Mouse (Mus musculus): ENCODE data around the gene Lancl1. TPM values are rescaled to one million over a fixed set of nuclear protein-coding genes. Genes with fewer than 3 reads are reported as not detected.
A peak's percentile ranks its signal among the peaks of the same experiment; 100 is the strongest.

Gene Lancl1
- polyA plus RNA-seq, 1 experiment, result 66.9 TPM

DNA sequence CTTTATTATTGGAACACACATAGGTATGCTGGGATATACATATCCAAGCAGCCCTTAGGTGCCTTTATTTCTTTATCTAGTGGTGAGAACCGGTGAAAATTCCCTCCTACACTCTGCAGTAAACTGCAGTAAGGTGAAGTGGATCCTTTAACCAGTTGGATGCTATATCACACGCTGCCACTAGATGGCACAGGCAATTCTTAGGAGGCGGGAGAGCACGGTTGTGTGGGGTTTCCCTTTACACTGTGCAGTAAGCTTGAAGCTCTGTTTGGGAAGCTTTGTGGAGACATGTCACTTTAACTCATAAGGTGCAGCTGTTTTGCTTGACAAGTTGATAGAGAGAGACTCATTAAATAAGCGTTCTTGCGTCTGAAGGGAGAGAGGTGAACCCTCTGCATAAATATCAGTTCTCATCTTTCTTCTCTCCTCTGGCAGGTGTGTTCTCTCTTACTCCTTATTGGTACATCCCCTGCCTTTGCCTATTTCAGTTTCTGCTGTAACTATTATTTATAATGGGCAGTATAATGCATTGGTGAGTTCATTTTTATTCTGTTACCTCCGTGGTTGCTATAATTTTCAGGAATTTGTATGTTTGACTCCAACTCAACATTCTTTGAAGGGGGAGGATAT, 22.9 kb upstream of the Lancl1 start:
- no peaks in the 10 kb centered on the region for H3K27me3 ChIP-seq (replicated peaks; ENCODE audit: control insufficient read depth, insufficient read depth, low read length)
- no peak overlapping the region for H3K27ac ChIP-seq (ENCODE audit: insufficient read depth, low read depth, low read length)
- DNase-seq, result peak; percentile 53
- no peaks in the 10 kb centered on the region for H3K4me1 ChIP-seq (ENCODE audit: control insufficient read depth, insufficient read depth, low read length)
- H3K4me3 ChIP-seq (ENCODE audit: insufficient read depth, low read depth, low read length), result no peak overlapping the region
- TF ChIP-seq CTCF (conservative IDR thresholded peaks at IDR 0.05; ENCODE audit: insufficient read depth, insufficient read length, low read depth, low read length), result peak; percentile 89
- TF ChIP-seq POLR2A (IDR thresholded peaks at IDR 0.05; ENCODE audit: low read depth, low read length), result no peak
- WGBS, result 3% methylated on average over 7 of the region's 7 CpGs
- no peaks in the 10 kb centered on the region for H3K36me3 ChIP-seq (ENCODE audit: control insufficient read depth, insufficient read depth, low read length)

DNA sequence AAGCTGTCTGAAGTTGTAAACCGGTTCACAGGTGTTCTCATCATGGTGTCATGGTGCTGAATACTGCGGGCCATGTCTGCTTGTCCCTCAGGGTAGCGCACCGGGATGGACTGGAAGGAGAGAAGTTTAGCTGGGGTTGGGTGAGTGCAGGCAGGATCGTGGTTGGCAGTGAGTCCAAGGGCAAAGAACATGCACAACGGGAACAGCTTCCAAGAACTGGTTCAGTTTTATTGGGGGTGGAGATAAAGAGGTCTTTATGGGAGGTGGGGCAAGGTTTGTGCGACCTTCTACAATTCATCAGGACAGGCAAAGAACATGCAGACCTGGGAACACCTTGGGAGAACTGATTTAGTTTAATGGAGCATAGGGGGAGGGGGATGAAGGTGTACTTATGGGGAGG, 17.1 kb upstream of the Lancl1 start:
- Histone ChIP-seq H3K27ac (ENCODE audit: insufficient read depth, low read depth, low read length) (no peak overlapping the region), H3K4me1 (ENCODE audit: control insufficient read depth, insufficient read depth, low read length) (no peaks in the 10 kb centered on the region), H3K4me3 (ENCODE audit: insufficient read depth, low read depth, low read length) (no peak overlapping the region), H3K27me3 (replicated peaks; ENCODE audit: control insufficient read depth, insufficient read depth, low read length) (no peaks in the 10 kb centered on the region), H3K36me3 (ENCODE audit: control insufficient read depth, insufficient read depth, low read length) (no peaks in the 10 kb centered on the region)
- no peak for DNase-seq
- TF ChIP-seq POLR2A (IDR thresholded peaks at IDR 0.05; ENCODE audit: low read depth, low read length) (no peak), CTCF (conservative IDR thresholded peaks at IDR 0.05; ENCODE audit: insufficient read depth, insufficient read length, low read depth, low read length) (no peak)
- WGBS, result 80% methylated on average over 7 of the region's 7 CpGs

DNA sequence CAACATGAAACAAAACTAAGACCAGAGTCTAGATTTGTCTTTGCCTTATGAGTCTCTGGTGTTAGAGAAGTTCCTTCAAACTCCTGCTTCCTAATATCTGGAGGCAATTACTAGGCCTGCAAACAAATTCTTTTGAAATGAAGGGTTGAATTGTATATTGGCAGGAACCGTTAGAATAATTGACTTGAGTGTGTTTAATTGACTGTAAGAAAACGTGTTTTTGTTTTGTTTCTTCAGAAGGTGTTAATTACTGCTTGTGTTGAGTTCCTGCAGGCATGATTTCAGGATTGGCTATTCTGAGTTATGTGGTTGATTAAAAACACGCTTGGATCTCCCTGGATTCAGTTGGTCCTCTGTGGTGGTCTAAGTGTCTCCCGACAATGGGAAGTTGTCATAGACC, 14.0 kb upstream of the Lancl1 start:
- DNase-seq, result no peak
- TF ChIP-seq CTCF (conservative IDR thresholded peaks at IDR 0.05; ENCODE audit: insufficient read depth, insufficient read length, low read depth, low read length) (no peak), POLR2A (IDR thresholded peaks at IDR 0.05; ENCODE audit: low read depth, low read length) (no peak)
- no peaks in the 10 kb centered on the region for H3K27me3 ChIP-seq (replicated peaks; ENCODE audit: control insufficient read depth, insufficient read depth, low read length)
- WGBS, result 49% methylated on average over 4 of the region's 4 CpGs
- no peak overlapping the region for H3K27ac ChIP-seq (ENCODE audit: insufficient read depth, low read depth, low read length)
- no peaks in the 10 kb centered on the region for H3K4me1 ChIP-seq (ENCODE audit: control insufficient read depth, insufficient read depth, low read length)
- no peaks in the 10 kb centered on the region for H3K36me3 ChIP-seq (ENCODE audit: control insufficient read depth, insufficient read depth, low read length)
- H3K4me3 ChIP-seq (ENCODE audit: insufficient read depth, low read depth, low read length), result no peak overlapping the region

DNA sequence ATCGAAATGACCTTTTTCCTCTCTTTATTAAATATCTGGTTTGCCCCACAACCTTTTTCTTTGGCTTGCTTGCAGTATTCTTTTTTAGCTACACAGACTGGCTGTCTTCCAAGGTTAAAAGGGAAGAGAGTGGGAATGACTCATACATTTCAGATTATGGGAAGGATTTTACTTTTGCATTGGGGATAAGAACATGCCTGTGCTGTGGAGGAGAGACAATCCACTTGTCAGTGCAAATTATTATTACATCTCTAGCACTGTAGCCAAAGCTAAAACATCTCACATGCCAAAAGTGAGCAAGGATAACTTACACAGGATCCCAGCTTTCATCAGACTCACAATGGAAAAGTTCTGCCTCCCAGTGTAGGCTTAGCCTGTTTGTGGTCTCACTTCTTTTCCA, 10.9 kb upstream of the Lancl1 start:
- Histone ChIP-seq H3K4me3 (ENCODE audit: insufficient read depth, low read depth, low read length) (no peak overlapping the region), H3K27me3 (replicated peaks; ENCODE audit: control insufficient read depth, insufficient read depth, low read length) (no peaks in the 10 kb centered on the region), H3K27ac (ENCODE audit: insufficient read depth, low read depth, low read length) (no peak overlapping the region), H3K36me3 (ENCODE audit: control insufficient read depth, insufficient read depth, low read length) (no peaks in the 10 kb centered on the region), H3K4me1 (ENCODE audit: control insufficient read depth, insufficient read depth, low read length) (no peaks in the 10 kb centered on the region)
- 58% methylated on average over 1 of the region's 1 CpGs for WGBS
- no peak for TF ChIP-seq POLR2A (IDR thresholded peaks at IDR 0.05; ENCODE audit: low read depth, low read length)
- TF ChIP-seq CTCF (conservative IDR thresholded peaks at IDR 0.05; ENCODE audit: insufficient read depth, insufficient read length, low read depth, low read length), result no peak
- DNase-seq, result no peak

DNA sequence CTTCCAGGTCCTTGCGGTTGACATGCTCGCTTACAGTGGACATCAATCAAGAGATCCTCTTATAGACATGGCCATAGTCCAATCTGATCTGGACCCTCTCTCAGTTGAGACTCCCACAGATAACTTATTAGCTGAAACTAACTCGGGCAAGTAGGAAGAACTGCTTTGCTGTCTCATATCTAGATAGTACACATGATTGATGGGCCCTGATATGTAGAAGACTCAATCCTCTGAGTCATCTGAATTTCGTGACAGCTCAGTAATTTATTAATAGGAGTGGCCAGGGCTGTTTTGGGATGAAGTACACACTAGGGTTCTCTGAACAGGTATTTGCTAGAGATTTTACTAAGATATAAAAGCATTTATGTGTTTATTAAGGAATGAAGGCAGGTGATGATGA, 10.0 kb upstream of the Lancl1 start:
- no peaks in the 10 kb centered on the region for H3K4me1 ChIP-seq (ENCODE audit: control insufficient read depth, insufficient read depth, low read length)
- no peak overlapping the region for H3K4me3 ChIP-seq (ENCODE audit: insufficient read depth, low read depth, low read length)
- DNase-seq, result no peak
- no peak for TF ChIP-seq POLR2A (IDR thresholded peaks at IDR 0.05; ENCODE audit: low read depth, low read length)
- no peak for TF ChIP-seq CTCF (conservative IDR thresholded peaks at IDR 0.05; ENCODE audit: insufficient read depth, insufficient read length, low read depth, low read length)
- H3K36me3 ChIP-seq (ENCODE audit: control insufficient read depth, insufficient read depth, low read length), result no peaks in the 10 kb centered on the region
- WGBS, result 64% methylated on average over 4 of the region's 4 CpGs
- no peaks in the 10 kb centered on the region for H3K27me3 ChIP-seq (replicated peaks; ENCODE audit: control insufficient read depth, insufficient read depth, low read length)
- H3K27ac ChIP-seq (ENCODE audit: insufficient read depth, low read depth, low read length), result no peak overlapping the region

- no peak overlapping the region for H3K27ac ChIP-seq (ENCODE audit: insufficient read depth, low read depth, low read length)
- H3K36me3 ChIP-seq (ENCODE audit: control insufficient read depth, insufficient read depth, low read length), result no peaks in the 10 kb centered on the region
- no peaks in the 10 kb centered on the region for H3K4me1 ChIP-seq (ENCODE audit: control insufficient read depth, insufficient read depth, low read length)
- no peaks in the 10 kb centered on the region for H3K27me3 ChIP-seq (replicated peaks; ENCODE audit: control insufficient read depth, insufficient read depth, low read length)
- TF ChIP-seq POLR2A (IDR thresholded peaks at IDR 0.05; ENCODE audit: low read depth, low read length) (no peak), CTCF (conservative IDR thresholded peaks at IDR 0.05; ENCODE audit: insufficient read depth, insufficient read length, low read depth, low read length) (no peak)
- DNase-seq, result no peak
- H3K4me3 ChIP-seq (ENCODE audit: insufficient read depth, low read depth, low read length), result no peak overlapping the region
- 51% methylated on average over 1 of the region's 1 CpGs for WGBS
Measured at GRCm38 (mm10) chr1:67045100-67045499, 6.4 kb upstream of the Lancl1 start.

DNA sequence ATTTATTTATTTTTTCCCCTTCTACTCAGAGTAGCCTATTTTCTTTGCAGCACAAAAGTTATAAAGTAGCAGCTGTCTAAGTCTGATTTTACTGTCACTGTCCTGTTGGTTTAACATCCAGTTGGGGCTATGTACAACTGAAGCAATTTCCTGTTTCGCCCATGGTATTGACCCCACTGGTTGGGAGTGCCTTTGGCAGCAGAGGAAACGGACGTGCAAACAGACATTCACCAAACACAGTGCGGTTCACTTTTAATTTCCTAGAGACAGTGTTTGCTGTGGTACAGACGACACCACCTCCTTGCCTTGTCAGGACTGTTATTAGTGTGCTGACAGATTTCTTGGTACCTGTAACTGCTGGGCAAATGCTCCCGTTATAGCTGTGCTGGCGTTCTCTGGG, 3.9 kb upstream of the Lancl1 start:
- H3K27ac ChIP-seq (ENCODE audit: insufficient read depth, low read depth, low read length), result no peak overlapping the region
- no peaks in the 10 kb centered on the region for H3K36me3 ChIP-seq (ENCODE audit: control insufficient read depth, insufficient read depth, low read length)
- no peak for TF ChIP-seq CTCF (conservative IDR thresholded peaks at IDR 0.05; ENCODE audit: insufficient read depth, insufficient read length, low read depth, low read length)
- no peak for TF ChIP-seq POLR2A (IDR thresholded peaks at IDR 0.05; ENCODE audit: low read depth, low read length)
- H3K4me3 ChIP-seq (ENCODE audit: insufficient read depth, low read depth, low read length), result no peak overlapping the region
- 59% methylated on average over 7 of the region's 7 CpGs for WGBS
- peaks cover 8% of the 10 kb centered on the region; the same call in 1 of the 2 replicates for H3K4me1 ChIP-seq (ENCODE audit: control insufficient read depth, insufficient read depth, low read length)
- no peaks in the 10 kb centered on the region for H3K27me3 ChIP-seq (replicated peaks; ENCODE audit: control insufficient read depth, insufficient read depth, low read length)
- DNase-seq, result no peak
